Mouse (Mus musculus) bone marrow, adult 2 months (tissue): ENCODE measurements around the gene Pus7.

Experiments used
- CTCF ChIP-seq: fragments of 200-500 bp; IDR thresholded peaks from 2 replicates; pipeline ENCODE4 v1.5.1; 2011; ENCODE audit warnings: low read length, control low read depth; ENCODE audit not compliant: control insufficient read depth, insufficient read depth
- POLR2A ChIP-seq: fragments of 200-500 bp; IDR thresholded peaks from 2 replicates; pipeline ENCODE4 v1.6.1; 2011; ENCODE audit warnings: low read depth, mild to moderate bottlenecking, control low read depth, low read length, borderline replicate concordance; ENCODE audit not compliant: control insufficient read depth

GRCm38 (mm10) chr5:23782051-23782810 lies 1.3 kb downstream of the Pus7 start:
- TF ChIP-seq CTCF: no peak
- no peak for TF ChIP-seq POLR2A
